Comparison of ENCODE assay signal across 25 mouse cellular contexts in genomic region chr11:55011440-55011839, GRCm38 (mm10). TPM values are rescaled to one million over a fixed set of nuclear protein-coding genes. Genes with fewer than 3 reads are reported as not detected.
DNase-seq lines count a peak whose midpoint lies in the region; ATAC-seq and TF ChIP-seq lines count a peak whose summit lies in the region.
"Had no signal": no experiment of that assay in that cellular context is flagged by ENCODE, and none has a peak within 500 bp of the region (broad histone marks: within the 10 kb centered on the region; RNA-seq: fewer than 3 reads in every experiment).

No protein-coding gene starts in this region.

- peaks cover 47% of the 10 kb centered on the region for H3K36me3 ChIP-seq in thymus, adult 2 months (ENCODE audit: control insufficient read depth, insufficient read depth, low read length)

- intact Hi-C loops in left cerebral cortex, postnatal 10 days (cut with DNase I), result no loop called here

- TF ChIP-seq POLR2A in thymus, adult 2 months (IDR thresholded peaks at IDR 0.05; ENCODE audit: control insufficient read depth, extremely low read depth, insufficient read depth, low read length, poor library complexity), result no peak

- H3K27ac ChIP-seq in thymus, adult 2 months (ENCODE audit: control insufficient read depth, insufficient read depth, low read length), result no peak overlapping the region; the same call in 1 of the 2 replicates
- H3K27ac ChIP-seq: embryonic facial prominence, embryonic 15.5 days; forebrain, embryonic 10.5 days; heart, embryonic 10.5 days; heart, embryonic 15.5 days; hindbrain, embryonic 13.5 days; hindbrain, postnatal 0 days had no signal

- no peak for TF ChIP-seq CTCF in thymus, adult 2 months (IDR thresholded peaks at IDR 0.05; ENCODE audit: borderline replicate concordance, control insufficient read depth, extremely low read depth, insufficient read depth, low read length, poor library complexity)

- H3K4me1 ChIP-seq in thymus, adult 2 months (replicated peaks; ENCODE audit: control insufficient read depth, insufficient read depth, low read length), result no peaks in the 10 kb centered on the region; the same call in 1 of the 2 replicates

- DNase-seq in frontal cortex, postnatal 10 days (ENCODE audit: low spot score in 2 of 2), result no peak
- DNase-seq in thymus, postnatal 25 days, result peak; percentile 13
- DNase-seq in thymus, adult 2 months, result no peak
- DNase-seq in brain, adult 2 months (ENCODE audit: low read depth, low spot score), result peak; percentile 64
- no peak for DNase-seq in left cerebral cortex, postnatal 10 days (ENCODE audit: extremely low spot score in 1 of 2, low spot score in 2 of 2)
- DNase-seq in lung, postnatal 4 days, result no peak
- DNase-seq: adrenal gland, adult 8-10 months; adrenal gland, postnatal 36 days; B cell, adult 2 months; cerebellum, adult 11 months; cerebellum, adult 8-10 months; cerebellum, postnatal 14 days; embryo, embryonic 11 days; gastrocnemius, postnatal 10 days; heart, adult 18-20 months; heart, postnatal 14 days had no signal

- H3K27me3 ChIP-seq in thymus, adult 2 months (ENCODE audit: control insufficient read depth, insufficient read depth, low read length), result no peaks in the 10 kb centered on the region
- H3K27me3 ChIP-seq: embryonic facial prominence, embryonic 15.5 days; heart, embryonic 15.5 days; hindbrain, embryonic 13.5 days had no signal

- H3K4me3 ChIP-seq in thymus, adult 2 months (ENCODE audit: control insufficient read depth, insufficient read depth, low read length), result no peak overlapping the region
- H3K4me3 ChIP-seq: embryonic facial prominence, embryonic 15.5 days; erythroblast, embryonic 14.5 days; forebrain, embryonic 10.5 days; heart, embryonic 10.5 days; heart, embryonic 15.5 days; hindbrain, embryonic 13.5 days had no signal

- ATAC-seq in frontal cortex, adult (ENCODE audit: low TSS enrichment), result peak; percentile 15; the same call in 1 of the 2 replicates
- ATAC-seq: forebrain, embryonic 14.5 days; hindbrain, postnatal 0 days had no signal

- 70% methylated on average over 3 of the region's 3 CpGs for WGBS in thymus, adult 2 months

RNA-seq across cellular contexts. Expression of gene Anxa6, which starts 21.8 kb away (rescaled TPM):
- polyA plus RNA-seq in thymus, adult 2 months (2012; rRNA removed), result 121 and 130 TPM in 2 replicates
- 10 to 100 TPM; 82.6 to 85.7 TPM for total RNA-seq in left cerebral cortex, postnatal 10 days (2021)

RNA-seq across cellular contexts. Expression of gene Tnip1, which starts 48.7 kb away (rescaled TPM):
- polyA plus RNA-seq in thymus, adult 2 months (2012; rRNA removed), result 114 and 121 TPM in 2 replicates
- total RNA-seq in left cerebral cortex, postnatal 10 days (2021), result 10 to 100 TPM; 28.2 to 31.0 TPM

Comparison
In these comparisons a context has a peak if more than half of its experiments do, and no peak if none do; other contexts are left out.
1. DNase-seq: peak in thymus, postnatal 25 days (single experiment) and brain, adult 2 months (single experiment); none in frontal cortex, postnatal 10 days (0 of 2), thymus, adult 2 months (single experiment), left cerebral cortex, postnatal 10 days (0 of 2) and lung, postnatal 4 days (0 of 2).